Mouse (Mus musculus) c-Kit-positive CD71-positive TER-119-negative erythroid progenitor cells, embryonic 14.5 days (primary cell): ENCODE data around the gene Odf3l1.
A peak's percentile ranks its signal among the peaks of the same experiment; 100 is the strongest.

Source experiments
- DNase-seq: peaks from one replicate; pipeline ENCODE4 v3.0.0-alpha.2; 2013; ENCODE audit warnings: low read depth

Gene Odf3l1

GRCm38 (mm10) chr9:56843679-56844188, 20.7 kb downstream of the Odf3l1 start:
- peak; percentile 22 for DNase-seq

GRCm38 (mm10) chr9:56842303-56842719, 22.2 kb downstream of the Odf3l1 start:
- DNase-seq = no peak

GRCm38 (mm10) chr9:56841864-56842263, 22.6 kb downstream of the Odf3l1 start:
- DNase-seq = no peak

- no peak for DNase-seq
Measured at GRCm38 (mm10) chr9:56840721-56841120, 23.8 kb downstream of the Odf3l1 start.

- no peak for DNase-seq
Measured at GRCm38 (mm10) chr9:56835152-56835551, 29.3 kb downstream of the Odf3l1 start.

GRCm38 (mm10) chr9:56832900-56833299, 31.6 kb downstream of the Odf3l1 start:
- no peak for DNase-seq

- no peak for DNase-seq
Measured at GRCm38 (mm10) chr9:56831904-56832303, 32.6 kb downstream of the Odf3l1 start.

DNA sequence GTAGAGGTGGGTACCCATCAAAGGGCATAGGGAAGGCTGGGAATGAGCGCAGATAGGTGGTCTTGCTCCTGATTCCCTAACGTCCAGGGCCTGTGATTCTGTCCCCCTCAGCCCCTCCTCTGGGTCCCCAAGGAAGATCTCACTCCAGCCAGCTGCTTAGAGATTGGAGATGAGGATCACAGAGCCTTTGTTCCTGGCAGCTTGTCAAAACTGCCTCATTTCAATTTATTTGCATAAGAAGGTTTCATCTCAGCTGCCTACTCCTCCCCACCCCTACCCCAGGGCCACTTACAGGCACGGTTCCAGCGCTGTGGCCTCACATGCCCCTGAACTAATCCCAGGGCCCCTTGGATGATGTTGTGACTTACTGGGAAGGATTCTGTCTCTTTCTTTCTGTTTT, 34.3 kb downstream of the Odf3l1 start:
- no peak for DNase-seq

DNA sequence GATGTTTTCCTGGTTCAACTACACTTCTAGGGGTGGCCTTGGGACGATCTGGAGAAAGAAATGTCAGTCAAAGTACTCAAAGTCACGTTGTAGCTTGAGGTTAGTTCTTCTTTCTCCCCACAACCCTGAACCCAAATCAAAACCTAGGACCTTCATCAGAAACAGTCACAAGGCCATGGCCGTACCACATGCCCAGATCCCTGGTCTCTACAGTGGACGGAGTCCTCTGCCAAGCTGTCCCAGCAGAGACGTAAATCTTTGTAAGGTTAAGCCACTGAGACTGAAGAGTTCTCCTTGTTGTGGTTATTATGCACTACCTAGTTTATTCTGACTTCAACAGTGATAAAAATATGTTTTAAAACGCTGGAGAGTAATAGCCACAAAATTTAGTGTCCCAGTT, 35.6 kb downstream of the Odf3l1 start:
- no peak for DNase-seq

GRCm38 (mm10) chr9:56828146-56828545, 36.3 kb downstream of the Odf3l1 start:
- DNase-seq = no peak

- DNase-seq = no peak
Measured at GRCm38 (mm10) chr9:56825476-56826213, 38.8 kb downstream of the Odf3l1 start.

- no peak for DNase-seq
Measured at GRCm38 (mm10) chr9:56824900-56825299, 39.6 kb downstream of the Odf3l1 start.

DNA sequence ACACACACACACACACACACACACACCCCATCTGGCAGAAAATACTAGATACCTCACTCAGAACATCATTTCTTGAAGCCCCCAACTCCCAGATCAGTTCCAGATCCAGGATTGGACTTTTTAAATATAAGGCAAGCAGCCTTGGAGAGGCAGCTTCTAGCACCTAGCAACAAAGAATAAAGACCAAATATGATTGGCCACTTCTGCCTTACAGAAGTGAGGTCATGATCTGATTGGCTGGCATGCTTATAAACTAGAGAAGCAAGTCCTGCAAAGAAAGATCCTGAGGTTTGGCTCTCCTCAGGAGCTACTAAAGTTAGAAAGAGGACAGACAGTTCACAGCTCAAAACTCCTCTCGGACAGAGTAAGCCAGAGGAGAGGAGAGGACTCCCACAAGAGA, 53.6 kb downstream of the Odf3l1 start:
- DNase-seq = no peak

DNA sequence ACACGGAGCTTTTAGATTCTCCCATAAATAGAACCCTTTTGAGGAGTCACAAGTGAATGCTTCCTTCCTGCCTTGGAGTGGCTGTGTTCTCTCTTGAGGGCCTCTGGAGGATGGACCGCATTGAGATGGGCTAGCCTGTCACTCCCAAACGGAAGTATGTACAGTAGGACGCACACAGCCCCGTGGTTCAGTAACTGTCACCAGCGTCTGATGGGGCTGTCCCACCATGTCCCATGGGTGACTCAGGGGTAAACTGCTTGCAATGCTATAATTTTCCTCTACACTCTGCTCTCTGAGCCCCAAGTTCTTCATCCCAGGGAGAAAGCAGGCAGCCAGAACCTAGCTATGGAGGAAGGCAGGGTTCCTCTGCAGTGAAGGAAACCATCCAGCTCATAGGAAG, 56.5 kb downstream of the Odf3l1 start:
- no peak for DNase-seq

- DNase-seq = no peak
Measured at GRCm38 (mm10) chr9:56803146-56803545, 61.3 kb downstream of the Odf3l1 start.
